Comparison of ENCODE assay signal across 9 mouse cellular contexts in the genomic region with DNA sequence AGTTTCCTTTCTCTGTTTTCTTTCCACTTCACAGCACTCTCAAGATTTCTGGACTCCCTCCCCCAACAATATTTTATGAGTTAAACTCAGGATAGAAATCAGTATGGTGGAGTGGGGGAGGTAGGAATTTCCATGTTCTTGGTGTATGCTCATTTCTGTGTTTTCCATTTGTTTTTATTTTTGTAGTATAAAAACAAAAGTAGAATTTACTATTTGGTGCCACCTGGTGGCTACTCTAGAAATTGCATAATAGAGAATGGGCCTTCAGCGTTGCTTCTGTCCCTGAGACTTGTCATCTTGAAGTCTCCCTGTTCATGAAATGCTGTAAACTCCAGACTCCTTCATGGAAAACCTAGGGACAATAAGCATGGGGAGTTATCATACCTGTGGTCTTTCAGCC. TPM values are rescaled to one million over a fixed set of nuclear protein-coding genes. Genes with fewer than 3 reads are reported as not detected.
DNase-seq lines count a peak whose midpoint lies in the region; ATAC-seq and TF ChIP-seq lines count a peak whose summit lies in the region.
"Had no signal": no experiment of that assay in that cellular context is flagged by ENCODE, and none has a peak within 500 bp of the region (broad histone marks: within the 10 kb centered on the region; RNA-seq: fewer than 3 reads in every experiment).

No protein-coding gene starts in this region.

- H3K36me3 ChIP-seq in kidney, postnatal 0 days (ENCODE audit: insufficient read depth, low read length), result no peaks in the 10 kb centered on the region
- H3K36me3 ChIP-seq in limb, embryonic 12.5 days, result no peaks in the 10 kb centered on the region
- H3K36me3 ChIP-seq: embryonic facial prominence, embryonic 13.5 days had no signal

- peak; percentile 5; the same call in 1 of the 2 replicates for ATAC-seq in kidney, postnatal 0 days (replicated peaks; ENCODE audit: low FRiP score, low read depth)
- ATAC-seq in limb, embryonic 12.5 days (ENCODE audit: insufficient number of reproducible peaks, insufficient read depth, low FRiP score, low TSS enrichment, low read depth), result 0 out of 2 replicates have a peak, but pooled peaks have one; percentile 10

- H3K27ac ChIP-seq in kidney, postnatal 0 days, result no peak overlapping the region
- H3K27ac ChIP-seq in limb, embryonic 12.5 days, result no peak overlapping the region
- H3K27ac ChIP-seq: embryonic facial prominence, embryonic 13.5 days had no signal

- H3K4me1 ChIP-seq in kidney, postnatal 0 days (replicated peaks; ENCODE audit: insufficient read depth, low read length), result no peaks in the 10 kb centered on the region
- no peaks in the 10 kb centered on the region for H3K4me1 ChIP-seq in limb, embryonic 12.5 days (replicated peaks)
- H3K4me1 ChIP-seq: embryonic facial prominence, embryonic 13.5 days had no signal

- no peaks in the 10 kb centered on the region for H3K27me3 ChIP-seq in kidney, postnatal 0 days (ENCODE audit: insufficient read depth, low read length)
- H3K27me3 ChIP-seq in limb, embryonic 12.5 days, result no peaks in the 10 kb centered on the region
- H3K27me3 ChIP-seq: embryonic facial prominence, embryonic 13.5 days had no signal

- H3K9ac ChIP-seq in kidney, postnatal 0 days (ENCODE audit: low read depth, low read length), result no peak overlapping the region
- H3K9ac ChIP-seq in limb, embryonic 12.5 days (replicated peaks), result no peak overlapping the region
- H3K9ac ChIP-seq: embryonic facial prominence, embryonic 13.5 days had no signal

- 6% methylated on average over 1 of the region's 1 CpGs for WGBS in kidney, postnatal 0 days
- WGBS in limb, embryonic 12.5 days, result 20% methylated on average over 1 of the region's 1 CpGs

- peak; percentile 42 for DNase-seq in kidney, postnatal 0 days (ENCODE audit: low spot score)
- DNase-seq in kidney, adult 18-20 months, result no peak
- DNase-seq in urinary bladder, postnatal 25 days (ENCODE audit: low spot score), result peak; percentile 9
- DNase-seq in urinary bladder, postnatal 4 days (ENCODE audit: low spot score in 2 of 2), result no peak
- DNase-seq in cerebellum, postnatal 36 days, result peak; percentile 9 to 43
- DNase-seq in spleen, postnatal 10 days (ENCODE audit: low spot score in 2 of 2), result no peak
- DNase-seq in ovary, adult 18-20 months (ENCODE audit: low spot score), result no peak

- peak; percentile 70 for TF ChIP-seq CTCF in kidney, postnatal 0 days (IDR thresholded peaks at IDR 0.05; ENCODE audit: low read depth)

- no peak overlapping the region for H3K4me2 ChIP-seq in kidney, postnatal 0 days (ENCODE audit: low read length)
- no peak overlapping the region for H3K4me2 ChIP-seq in limb, embryonic 12.5 days
- H3K4me2 ChIP-seq: embryonic facial prominence, embryonic 13.5 days had no signal

- no peaks in the 10 kb centered on the region for H3K9me3 ChIP-seq in kidney, postnatal 0 days (replicated peaks; ENCODE audit: low read length)
- no peaks in the 10 kb centered on the region for H3K9me3 ChIP-seq in limb, embryonic 12.5 days
- H3K9me3 ChIP-seq: embryonic facial prominence, embryonic 13.5 days had no signal

- no peak overlapping the region for H3K4me3 ChIP-seq in kidney, postnatal 0 days (replicated peaks; ENCODE audit: low read depth, low read length)
- H3K4me3 ChIP-seq in limb, embryonic 12.5 days (replicated peaks), result no peak overlapping the region
- H3K4me3 ChIP-seq: embryonic facial prominence, embryonic 13.5 days had no signal

RNA-seq across cellular contexts. Expression of gene Synpr, which starts 47.7 kb away (rescaled TPM):
- 0.75 and 1.0 TPM in 2 replicates for polyA plus RNA-seq in kidney, postnatal 0 days (2015; fragmentation: Nextera tagmentation; extraction: Ambion mirVana)
- polyA plus RNA-seq in limb, embryonic 12.5 days (2016; fragmentation: Nextera tagmentation; extraction: Ambion mirVana), result 4.6 and 5.9 TPM in 2 replicates

Comparison
In these comparisons a context has a peak if more than half of its experiments do, and no peak if none do; other contexts are left out.
1. DNase-seq: peak in kidney, postnatal 0 days (single experiment), urinary bladder, postnatal 25 days (single experiment) and cerebellum, postnatal 36 days (2 of 2); none in kidney, adult 18-20 months (single experiment), urinary bladder, postnatal 4 days (0 of 2), spleen, postnatal 10 days (0 of 2) and ovary, adult 18-20 months (single experiment).